Mouse (Mus musculus) T-helper 1 cell (primary cell): ENCODE measurements around the gene Crabp2.

Experiments
- in situ Hi-C: fragments of 300-600 bp; cut with MboI, MseI; formaldehyde crosslinking; loops from one replicate; pipeline ENCODE4 v1.15.1; 2025; ENCODE audit warnings: high pct_unique_total_duplicates

The Crabp2 gene

DNA sequence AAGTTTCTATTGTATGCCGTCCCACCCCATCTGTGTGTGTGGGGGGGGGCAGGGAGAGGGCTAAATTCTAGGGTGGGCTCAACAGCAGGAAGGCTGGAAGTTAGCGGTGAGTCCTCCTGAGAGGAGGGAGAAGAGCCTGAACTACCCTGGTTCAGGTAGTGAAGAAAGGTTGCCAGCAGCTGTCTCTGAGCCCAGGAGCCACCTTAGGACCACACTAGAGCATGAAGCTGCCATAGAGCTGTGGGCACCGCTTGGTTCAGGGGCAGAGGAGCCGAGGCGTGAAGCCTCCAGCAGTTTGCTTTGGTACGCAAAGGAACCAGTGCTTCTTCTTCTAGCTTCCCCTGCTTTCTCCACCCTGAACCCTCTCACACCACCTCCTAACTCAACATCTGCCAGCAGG, 35.2 kb downstream of the Crabp2 start:
- in situ Hi-C loops, result loop anchor here (10.0 kb wide), 1 partner anchor 49 kb away; the partner anchor contains the start of genes Isg20l2 and Rrnad1

DNA sequence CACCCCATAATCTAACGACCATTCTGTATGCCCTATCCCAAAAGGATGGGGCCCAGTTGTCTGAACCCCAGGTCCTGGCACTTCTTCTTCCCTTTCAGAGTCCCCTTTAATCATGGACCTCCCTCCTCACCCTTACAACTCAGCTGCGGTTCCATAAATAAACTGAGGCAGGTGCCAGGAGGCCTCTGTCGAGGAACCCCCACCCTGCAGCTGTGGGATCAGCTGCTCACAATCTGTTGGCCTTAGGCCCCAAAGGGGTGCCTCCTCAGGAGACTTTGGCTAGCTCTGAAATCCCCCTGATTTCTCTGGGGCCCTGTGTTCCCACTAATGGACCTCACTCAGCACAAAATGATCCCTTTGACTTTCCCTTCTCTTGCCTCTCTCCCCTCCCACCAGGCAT, 35.6 kb downstream of the Crabp2 start:
- in situ Hi-C loops, result loop anchor here (10.0 kb wide), 1 partner anchor 49 kb away; the partner anchor contains the start of genes Isg20l2 and Rrnad1

DNA sequence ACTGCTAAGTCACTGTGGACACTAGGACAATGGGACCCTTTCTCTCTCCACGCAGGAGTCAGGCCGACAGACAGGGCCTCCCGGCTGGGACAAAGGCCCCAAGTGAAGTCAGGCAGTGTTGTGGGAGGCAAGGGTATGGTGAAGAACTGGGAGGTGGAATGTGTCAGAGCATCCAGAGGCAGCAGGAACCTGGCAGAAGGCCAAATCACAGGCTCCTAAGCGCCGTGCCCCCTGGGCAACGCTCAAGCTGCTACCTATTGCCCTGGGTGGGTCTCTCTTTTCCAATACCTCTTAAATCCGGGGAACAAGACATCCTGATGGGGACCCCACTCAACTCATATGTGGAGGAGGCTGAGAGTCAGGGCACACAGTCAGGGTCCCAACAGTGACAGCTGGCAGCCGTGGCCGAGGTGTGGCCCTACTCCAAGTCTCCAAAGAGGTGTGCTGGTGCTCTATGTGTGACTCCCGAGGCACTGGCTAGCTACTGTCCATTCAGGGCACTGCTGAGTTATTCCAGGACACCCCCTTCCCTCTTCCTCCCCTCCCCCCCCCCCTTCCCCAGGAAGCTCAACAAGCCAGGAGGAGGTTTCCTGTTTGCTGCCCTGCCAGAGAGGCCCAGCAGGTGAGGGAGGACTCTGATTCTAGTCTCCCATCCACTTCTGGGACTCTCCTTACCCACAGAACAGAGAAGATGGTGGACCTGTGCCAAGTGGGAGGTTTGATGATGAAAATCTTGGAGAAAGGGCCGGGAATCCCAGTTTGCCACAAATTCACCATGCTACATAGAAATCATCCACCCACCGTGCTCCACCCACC, 37.2 kb downstream of the Crabp2 start:
- in situ Hi-C loops, result loop anchor here (10.0 kb wide), 1 partner anchor 51 kb away; the partner anchor contains the start of genes Isg20l2 and Rrnad1

DNA sequence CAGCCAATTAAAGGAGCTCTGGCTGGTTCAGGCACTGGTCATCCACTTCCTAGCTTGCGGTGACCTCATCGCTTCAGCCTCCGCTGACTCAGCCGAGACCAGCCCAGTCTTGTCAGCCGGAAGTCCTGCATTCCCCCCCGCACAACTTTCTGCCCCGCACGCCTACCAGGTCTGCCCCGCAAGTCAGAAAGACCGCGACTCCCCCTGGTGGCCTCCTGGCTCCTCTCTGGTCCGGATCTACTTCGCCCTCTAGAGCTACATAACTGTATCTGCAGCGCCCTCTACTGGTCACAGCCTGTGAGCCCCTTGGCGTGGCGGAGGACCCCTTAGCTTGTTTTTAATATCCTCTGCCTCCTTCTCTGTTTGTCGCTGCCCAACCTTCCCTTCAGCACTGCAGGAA, 38.4 kb downstream of the Crabp2 start:
- in situ Hi-C loops, result loop anchor here (10.0 kb wide), 1 partner anchor 52 kb away; the partner anchor contains the start of genes Isg20l2 and Rrnad1

DNA sequence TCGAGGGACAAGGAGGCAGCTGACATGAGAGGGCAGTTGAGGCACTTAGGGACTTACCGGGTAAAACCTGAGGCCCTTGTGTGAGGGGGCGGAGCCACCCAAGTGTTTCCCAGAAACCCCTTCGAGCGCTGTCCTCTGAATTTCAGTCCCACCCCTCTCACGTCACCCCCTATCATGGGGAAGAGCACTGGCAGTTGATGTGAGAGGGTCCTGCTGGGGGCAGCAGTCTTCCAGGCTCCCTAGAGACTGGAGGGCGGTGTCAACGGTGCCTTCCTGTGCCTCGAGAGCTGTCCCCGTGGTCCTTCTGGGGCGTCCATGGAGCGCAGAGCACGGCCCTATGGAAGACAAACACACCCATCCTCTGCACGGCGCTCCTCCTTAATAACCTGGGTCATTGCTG, 39.2 kb downstream of the Crabp2 start:
- in situ Hi-C loops, result loop anchor here (10.0 kb wide), 1 partner anchor 53 kb away; the partner anchor contains the start of genes Isg20l2 and Rrnad1

DNA sequence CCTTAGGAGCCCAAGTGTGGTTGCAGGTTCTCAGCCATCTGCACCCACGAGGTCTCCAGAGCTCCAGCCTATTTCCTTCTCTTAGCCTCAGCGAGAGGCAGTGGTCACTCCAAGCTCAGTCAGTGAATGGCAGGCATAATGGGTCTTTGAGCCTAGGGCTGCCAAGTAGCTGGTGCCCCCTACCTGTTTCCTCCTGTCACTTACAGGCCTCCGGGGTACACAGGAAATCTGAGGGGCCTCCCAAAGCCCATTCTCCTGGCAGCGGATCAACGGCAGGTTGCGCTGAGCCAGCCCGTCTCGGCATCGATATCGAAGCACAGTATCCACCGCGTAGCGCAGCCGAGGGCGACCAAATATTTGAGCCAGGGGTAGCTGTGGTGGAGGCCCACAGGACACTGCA, 39.6 kb downstream of the Crabp2 start:
- in situ Hi-C loops, result loop anchor here (10.0 kb wide), 1 partner anchor 53 kb away; the partner anchor contains the start of genes Isg20l2 and Rrnad1

DNA sequence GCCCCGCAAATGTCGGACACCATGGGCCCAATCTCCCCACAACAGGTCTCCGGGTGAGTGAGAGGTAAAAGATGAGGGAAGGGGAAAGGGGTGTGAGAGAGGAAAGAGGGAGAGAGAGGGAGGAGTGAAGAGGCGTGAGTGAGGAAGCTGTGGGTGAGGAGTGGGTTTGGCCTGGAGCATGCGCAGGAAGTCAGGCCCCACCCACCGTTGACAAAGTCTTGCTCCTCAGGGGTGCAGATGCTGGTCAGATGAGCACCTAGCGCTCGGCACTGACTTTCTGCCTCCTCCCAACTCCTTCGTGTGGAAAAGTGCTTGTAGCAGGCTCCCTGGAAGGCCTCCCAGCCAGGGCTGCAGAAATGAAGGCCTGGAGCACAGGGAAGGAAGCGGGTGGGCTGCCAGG, 41.5 kb downstream of the Crabp2 start:
- in situ Hi-C loops, result loop anchor here (10.0 kb wide), 1 partner anchor 55 kb away; the partner anchor contains the start of genes Isg20l2 and Rrnad1

DNA sequence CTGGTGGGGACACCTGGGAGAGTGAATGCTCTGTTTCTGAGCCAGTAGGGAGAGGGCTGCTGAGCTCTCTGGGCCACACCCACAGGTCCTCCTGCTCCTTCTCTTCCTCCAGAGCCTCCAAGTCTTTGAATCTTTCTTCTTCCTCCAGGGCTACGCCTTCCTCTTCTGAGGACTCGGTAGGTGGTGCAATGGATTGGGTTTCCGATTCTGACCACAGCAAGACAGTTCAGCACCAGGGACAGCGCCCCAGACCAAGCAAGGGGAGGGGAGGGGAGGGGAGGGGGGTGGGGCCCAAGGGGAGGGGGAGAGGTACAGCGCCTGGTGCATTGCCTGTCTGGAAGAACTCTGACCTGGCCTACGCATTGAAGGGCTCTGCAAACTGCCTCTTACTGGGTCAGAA, 45.0 kb downstream of the Crabp2 start:
- in situ Hi-C loops, result no loop called here

DNA sequence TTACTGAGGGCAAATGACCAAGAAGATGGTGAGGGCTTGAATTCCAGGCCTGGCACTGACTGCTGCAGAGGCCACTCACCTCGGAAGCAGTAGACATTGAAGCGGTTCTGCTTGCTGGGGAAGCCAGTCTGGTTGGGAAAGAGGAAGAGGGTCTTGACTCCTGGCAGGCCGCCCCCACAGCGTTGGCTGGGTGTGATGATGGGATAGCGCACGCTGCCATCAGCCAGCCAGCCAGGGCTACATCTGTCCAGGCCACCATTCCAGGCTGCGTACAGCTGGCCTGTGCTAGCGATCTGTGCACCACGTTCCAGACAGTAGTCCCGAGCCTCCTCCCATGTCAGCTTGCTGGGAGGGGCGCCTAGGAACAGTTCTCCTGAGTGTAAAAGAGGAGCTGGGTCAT, 46.9 kb downstream of the Crabp2 start:
- in situ Hi-C loops, result no loop called here

DNA sequence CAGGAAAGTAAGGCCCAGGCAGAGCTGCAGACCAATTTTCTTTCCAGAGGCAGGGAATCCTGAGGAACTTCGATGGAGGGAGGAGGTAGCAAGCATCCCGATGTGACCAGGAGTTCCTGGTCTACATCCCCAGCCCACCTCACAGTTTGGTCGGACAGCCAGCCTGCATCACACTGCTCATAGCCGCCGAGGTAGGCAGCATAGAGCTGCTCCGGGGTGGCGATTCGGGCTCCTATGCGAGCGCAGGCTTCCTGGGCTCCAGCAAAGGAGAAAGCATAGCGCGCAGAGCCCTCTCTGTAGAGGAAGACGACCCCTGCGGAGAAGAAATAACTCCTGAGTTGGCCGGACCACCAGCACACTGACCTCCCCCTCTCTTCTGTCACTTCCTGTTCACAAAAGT, 47.9 kb downstream of the Crabp2 start:
- in situ Hi-C loops, result no loop called here

DNA sequence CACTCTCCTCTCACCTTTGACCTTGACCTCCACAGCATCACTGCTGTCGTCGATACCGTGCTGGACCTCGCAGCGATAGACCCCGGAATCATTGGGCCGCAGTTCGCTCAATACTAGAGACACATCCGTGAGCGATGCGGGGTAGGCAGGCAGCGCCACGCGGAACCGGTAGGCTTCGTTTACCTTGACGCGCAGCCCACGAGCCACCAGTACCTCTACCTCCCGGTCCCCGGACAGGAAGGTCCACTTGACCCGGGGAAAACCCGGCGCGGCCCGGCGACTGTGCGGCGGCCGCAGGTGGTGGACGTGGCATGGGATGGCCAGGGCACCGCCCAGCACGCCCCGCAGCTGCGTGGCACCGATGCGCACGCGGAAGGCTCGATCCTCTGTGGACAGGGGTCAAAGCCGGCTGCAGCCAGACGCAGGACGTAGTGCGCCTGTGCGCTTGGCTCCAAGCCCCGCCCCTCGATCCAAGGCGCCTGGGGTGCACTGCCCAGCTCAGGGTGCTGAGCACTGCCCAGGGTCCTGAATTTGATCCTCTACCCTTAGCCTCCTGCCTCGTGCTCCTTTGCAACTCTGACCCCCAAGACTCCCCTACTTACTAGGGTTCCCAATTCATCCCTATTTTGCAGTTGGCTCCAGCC, 48.6 kb downstream of the Crabp2 start:
- in situ Hi-C loops, result no loop called here

DNA sequence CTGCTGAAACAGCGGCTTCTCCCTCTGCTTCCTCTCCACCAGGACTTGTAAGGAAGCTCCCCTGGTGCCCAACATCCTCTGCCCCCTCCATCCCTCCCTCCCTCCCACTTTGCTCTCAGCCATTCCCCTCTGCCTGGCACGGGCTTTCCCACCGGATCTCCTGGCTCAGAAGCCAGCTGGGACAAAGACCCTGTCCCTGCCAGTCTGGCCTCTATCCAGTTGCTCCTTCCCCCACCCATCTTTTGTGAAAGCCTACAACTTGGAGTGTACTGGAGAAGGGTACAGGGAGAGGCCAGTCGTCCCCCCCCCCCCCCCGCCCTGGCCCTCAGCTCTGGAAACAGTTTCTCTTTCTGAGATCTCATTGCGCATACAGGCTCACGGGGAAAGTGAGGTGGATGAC, 50.3 kb downstream of the Crabp2 start:
- in situ Hi-C loops, result no loop called here

DNA sequence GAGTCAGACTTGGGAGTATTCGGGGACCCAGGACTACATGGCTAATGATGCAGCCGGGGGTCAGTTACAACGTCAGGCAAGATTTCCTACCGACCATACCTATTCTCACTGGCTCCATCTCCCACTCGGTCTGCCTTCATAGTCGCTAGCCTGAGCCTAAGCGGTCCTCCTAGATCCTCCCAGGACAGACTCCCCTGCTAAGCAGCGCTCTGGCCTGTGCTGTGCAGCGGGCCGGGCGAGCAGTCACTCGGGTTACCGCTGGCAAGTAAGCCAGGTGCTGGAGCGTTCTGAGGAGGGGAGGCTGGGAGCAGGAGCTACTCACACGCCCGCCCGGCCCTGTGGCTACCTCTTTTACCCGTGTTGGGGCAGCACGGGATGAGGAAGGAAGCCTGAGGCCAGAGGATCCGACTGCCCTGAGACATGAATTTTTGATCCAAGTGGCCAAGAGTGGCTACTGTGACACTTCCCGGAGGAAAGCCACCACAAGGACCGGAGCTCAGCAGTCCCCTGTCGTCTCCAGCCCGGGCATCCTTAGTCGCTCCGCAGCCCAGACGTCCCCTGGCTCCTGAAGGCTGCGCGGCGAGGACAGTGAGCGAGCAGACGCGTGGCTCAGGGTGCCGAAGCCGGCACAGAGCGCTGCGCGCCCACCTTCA, 50.9 kb downstream of the Crabp2 start:
- in situ Hi-C loops, result no loop called here

DNA sequence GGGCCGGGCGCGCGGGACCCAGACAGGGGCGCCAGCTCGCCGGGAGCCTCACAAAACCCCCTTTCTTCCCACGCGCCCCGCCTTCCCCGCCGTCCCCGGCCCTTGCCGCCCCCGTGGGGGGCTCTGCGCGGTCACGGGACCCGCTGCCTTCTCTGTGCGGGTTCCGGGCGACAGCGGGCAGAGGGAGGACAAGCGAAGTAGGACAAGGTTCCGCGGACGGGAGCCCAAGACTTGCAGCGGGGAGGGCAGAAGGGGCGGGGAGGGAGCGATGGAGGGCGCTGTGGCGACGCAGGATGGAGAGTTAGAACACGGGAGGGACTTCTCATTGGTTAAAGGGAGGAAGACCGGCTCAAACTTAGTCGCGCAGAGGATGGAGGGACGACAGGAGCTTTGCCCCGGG, 51.7 kb downstream of the Crabp2 start, which contains the start of gene Bcan:
Bcan (minus strand) TSS at position 50 of the 400 bp plus-strand sequence.
- in situ Hi-C loops, result loop anchor here (5.0 kb wide), 1 partner anchor 72 kb away; no protein-coding TSS in a partner anchor

DNA sequence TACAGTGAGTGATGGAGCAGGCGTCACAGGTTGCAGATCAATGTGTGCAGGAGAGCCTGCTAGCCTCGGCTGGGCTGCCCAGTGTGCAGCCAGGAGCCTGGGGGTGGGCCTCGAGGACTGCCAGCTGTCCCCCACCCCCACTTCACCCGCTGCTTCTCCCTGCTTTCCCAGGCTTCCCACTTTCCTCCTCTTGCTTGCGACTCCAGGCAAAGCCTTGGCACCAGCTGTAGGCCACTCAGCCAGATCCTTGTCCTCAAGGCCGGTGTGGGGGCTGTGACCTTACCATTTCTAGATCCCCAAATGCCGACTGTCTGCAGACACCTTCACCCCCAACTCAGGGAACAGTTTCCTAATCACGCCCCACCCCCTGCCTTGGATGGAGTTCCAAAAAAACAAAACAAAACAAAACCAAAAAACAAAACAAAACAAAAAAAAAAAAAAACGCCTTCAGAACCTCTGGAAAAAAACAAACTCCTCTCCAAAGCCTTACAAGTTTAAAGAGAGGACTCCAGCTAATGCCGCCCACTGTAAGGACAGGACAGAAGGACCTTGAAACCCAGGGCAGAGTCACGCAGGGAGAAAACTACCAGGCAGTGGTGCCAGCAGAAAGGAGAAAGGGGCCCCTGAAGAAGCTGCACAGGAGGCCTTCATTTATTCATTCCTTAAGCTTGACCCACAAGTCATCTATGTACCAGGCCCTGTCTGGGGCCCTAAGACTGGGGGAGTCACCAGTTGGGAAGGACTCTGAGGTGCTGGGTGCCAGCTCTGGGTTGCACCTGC, 52.5 kb downstream of the Crabp2 start:
- in situ Hi-C loops, result loop anchor here (5.0 kb wide), 1 partner anchor 71 kb away; no protein-coding TSS in a partner anchor

DNA sequence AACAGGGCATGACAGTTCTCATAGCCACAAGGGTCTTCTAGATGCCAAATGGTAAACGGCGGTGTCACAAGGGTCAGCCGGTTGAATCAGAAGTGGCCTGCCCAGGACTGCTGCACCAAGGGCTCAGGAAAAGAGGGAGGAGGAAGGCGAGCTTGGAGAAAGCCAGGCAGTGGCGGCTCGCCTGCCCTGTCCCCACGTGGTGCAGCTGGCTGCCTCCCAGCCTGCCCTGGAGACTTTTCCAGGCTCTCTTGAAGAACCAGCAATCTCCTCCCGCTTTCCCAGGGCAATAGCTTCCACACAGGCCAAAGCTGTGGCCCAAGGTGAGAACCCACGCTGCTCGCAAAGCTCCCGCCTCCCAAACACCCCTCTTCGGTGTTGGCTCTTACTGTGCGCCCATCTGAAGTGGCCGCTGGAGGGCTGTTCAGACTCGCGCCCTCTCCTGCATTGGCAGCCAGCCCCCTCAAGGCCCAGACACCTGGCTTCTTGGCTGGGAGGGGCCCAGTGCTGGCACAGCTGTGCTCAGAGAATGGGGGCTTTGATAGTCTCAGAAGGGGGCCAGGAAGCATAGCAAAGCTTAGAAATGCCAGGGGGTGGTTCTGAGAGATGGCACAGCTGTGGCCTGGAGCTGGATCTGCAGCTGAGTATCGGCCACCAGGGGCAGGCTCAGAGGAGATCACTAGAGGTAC, 54.0 kb downstream of the Crabp2 start:
- in situ Hi-C loops, result loop anchor here (5.0 kb wide), 1 partner anchor 70 kb away; no protein-coding TSS in a partner anchor
